Mouse (Mus musculus) layer of hippocampus, adult 11-12 months (tissue): ENCODE measurements around the gene Agtrap.
"Not testable (repeated sequence)": the region's sequence is repeated elsewhere in the genome, so short reads cannot be mapped to it uniquely, and the experiment has no call there.

Experiments used
- DNase-seq: peaks from one replicate; pipeline ENCODE4 v3.0.0; 2022; ENCODE audit warnings: low spot score

Agtrap gene

GRCm38 (mm10) chr4:148087907-148088527, at the start of gene Agtrap:
Gene Agtrap, minus strand, starts transcription at chr4:148088031.
- peak; percentile 95 for DNase-seq

GRCm38 (mm10) chr4:148137503-148137902, 49.7 kb upstream of the Agtrap start:
- DNase-seq, result no peak

GRCm38 (mm10) chr4:148134988-148135387, 47.2 kb upstream of the Agtrap start:
- no peak for DNase-seq

- no peak for DNase-seq
These were observed 43.8 kb upstream of the Agtrap start for GRCm38 (mm10) chr4:148131497-148132081.

- DNase-seq, result no peak
These were observed 43.0 kb upstream of the Agtrap start, which contains the start of gene Draxin for GRCm38 (mm10) chr4:148130561-148131413. Gene Draxin, minus strand, starts transcription at chr4:148130698.

- DNase-seq, result no peak
These were observed 42.3 kb upstream of the Agtrap start, which contains the start of gene Mad2l2 for GRCm38 (mm10) chr4:148130133-148130532. Gene Mad2l2, plus strand, starts transcription at chr4:148130384.

- DNase-seq, result no peak
These were observed 40.8 kb upstream of the Agtrap start for GRCm38 (mm10) chr4:148128672-148129071.

- no peak for DNase-seq
These were observed 40.4 kb upstream of the Agtrap start for GRCm38 (mm10) chr4:148128241-148128640.

GRCm38 (mm10) chr4:148122694-148123066, 34.8 kb upstream of the Agtrap start:
- DNase-seq, result no peak

- no peak for DNase-seq
These were observed 34.3 kb upstream of the Agtrap start for GRCm38 (mm10) chr4:148121982-148122693.

GRCm38 (mm10) chr4:148121362-148121761, 33.5 kb upstream of the Agtrap start:
- peak; percentile 60 for DNase-seq

- DNase-seq, result no peak
These were observed 32.7 kb upstream of the Agtrap start for GRCm38 (mm10) chr4:148120555-148120954.

GRCm38 (mm10) chr4:148119578-148119977, 31.7 kb upstream of the Agtrap start:
- not testable (repeated sequence) for DNase-seq

- DNase-seq, result no peak
These were observed 29.6 kb upstream of the Agtrap start for GRCm38 (mm10) chr4:148117392-148117791.

GRCm38 (mm10) chr4:148116657-148117056, 28.8 kb upstream of the Agtrap start:
- no peak for DNase-seq

- no peak for DNase-seq
These were observed 27.6 kb upstream of the Agtrap start for GRCm38 (mm10) chr4:148115467-148115866.

GRCm38 (mm10) chr4:148114758-148115391, 27.0 kb upstream of the Agtrap start:
- DNase-seq, result peak; percentile 84

GRCm38 (mm10) chr4:148112519-148112918, 24.7 kb upstream of the Agtrap start:
- no peak for DNase-seq

- DNase-seq, result no peak
These were observed 21.4 kb upstream of the Agtrap start for GRCm38 (mm10) chr4:148109215-148109614.

GRCm38 (mm10) chr4:148108565-148109100, 20.8 kb upstream of the Agtrap start:
- DNase-seq, result no peak

- DNase-seq, result no peak
These were observed 19.9 kb upstream of the Agtrap start for GRCm38 (mm10) chr4:148107621-148108291.
